Mouse (Mus musculus) bone marrow, adult 2 months (tissue): ENCODE results near the gene Rps19.

Source experiments
- CTCF ChIP-seq: fragments of 200-500 bp; IDR thresholded peaks from 2 replicates; pipeline ENCODE4 v1.5.1; 2011; ENCODE audit warnings: low read length, control low read depth; ENCODE audit not compliant: control insufficient read depth, insufficient read depth
- POLR2A ChIP-seq: fragments of 200-500 bp; IDR thresholded peaks from 2 replicates; pipeline ENCODE4 v1.6.1; 2011; ENCODE audit warnings: low read depth, mild to moderate bottlenecking, control low read depth, low read length, borderline replicate concordance; ENCODE audit not compliant: control insufficient read depth

- TF ChIP-seq POLR2A = no peak
- no peak for TF ChIP-seq CTCF
Observed at GRCm38 (mm10) chr7:24862853-24863252, 21.3 kb upstream of the Rps19 start.
